Mouse (Mus musculus): ENCODE results near the gene Zcchc3.

Zcchc3 gene

GRCm38 (mm10) chr2:152409781-152410180, 5.0 kb downstream of the Zcchc3 start:
- DNase-seq (ENCODE audit: low spot score in 2 of 2) = no peak

GRCm38 (mm10) chr2:152406126-152406525, 8.7 kb downstream of the Zcchc3 start:
- DNase-seq (ENCODE audit: low spot score in 2 of 2) = peak; percentile 80 to 95

- DNase-seq (ENCODE audit: low spot score in 2 of 2) = no peak
Measured at GRCm38 (mm10) chr2:152399122-152399542, 15.7 kb downstream of the Zcchc3 start.

GRCm38 (mm10) chr2:152398691-152399090, 16.1 kb downstream of the Zcchc3 start:
- DNase-seq (ENCODE audit: low spot score in 2 of 2) = peak; percentile 86 to 96

GRCm38 (mm10) chr2:152397680-152398435, 17.0 kb downstream of the Zcchc3 start, which contains the start of gene Sox12:
TSS of gene Sox12 (minus strand) at chr2:152398063.
- peak; percentile 98 to 99 for DNase-seq (ENCODE audit: low spot score in 2 of 2)

GRCm38 (mm10) chr2:152397004-152397589, 17.7 kb downstream of the Zcchc3 start:
- peak; percentile 66 to 77 for DNase-seq (ENCODE audit: low spot score in 2 of 2)

GRCm38 (mm10) chr2:152396110-152397003, 18.5 kb downstream of the Zcchc3 start:
- peak; percentile 63 to 80 for DNase-seq (ENCODE audit: low spot score in 2 of 2)

GRCm38 (mm10) chr2:152395271-152395920, 19.4 kb downstream of the Zcchc3 start:
- DNase-seq (ENCODE audit: low spot score in 2 of 2) = peak in 1 of 2 experiments; percentile 30

GRCm38 (mm10) chr2:152393225-152394017, 21.4 kb downstream of the Zcchc3 start:
- no peak for DNase-seq (ENCODE audit: low spot score in 2 of 2)

- DNase-seq (ENCODE audit: low spot score in 2 of 2) = peak in 1 of 2 experiments; percentile 41
Measured at GRCm38 (mm10) chr2:152392786-152393185, 22.0 kb downstream of the Zcchc3 start.

GRCm38 (mm10) chr2:152384191-152384590, 30.6 kb downstream of the Zcchc3 start:
- no peak for DNase-seq (ENCODE audit: low spot score in 2 of 2)

- DNase-seq (ENCODE audit: low spot score in 2 of 2) = no peak
Measured at GRCm38 (mm10) chr2:152376345-152376741, 38.5 kb downstream of the Zcchc3 start, which contains the start of gene Nrsn2. TSS of gene Nrsn2 (minus strand) at chr2:152376638.

GRCm38 (mm10) chr2:152375652-152376344, 39.0 kb downstream of the Zcchc3 start:
- no peak for DNase-seq (ENCODE audit: low spot score in 2 of 2)

- DNase-seq (ENCODE audit: low spot score in 2 of 2) = no peak
Measured at GRCm38 (mm10) chr2:152373547-152373946, 41.3 kb downstream of the Zcchc3 start.

GRCm38 (mm10) chr2:152372661-152373060, 42.2 kb downstream of the Zcchc3 start:
- DNase-seq (ENCODE audit: low spot score in 2 of 2) = no peak

GRCm38 (mm10) chr2:152372104-152372503, 42.7 kb downstream of the Zcchc3 start:
- DNase-seq (ENCODE audit: low spot score in 2 of 2) = no peak

- DNase-seq (ENCODE audit: low spot score in 2 of 2) = peak in 1 of 2 experiments; percentile 72
Measured at GRCm38 (mm10) chr2:152368532-152369140, 46.2 kb downstream of the Zcchc3 start.

GRCm38 (mm10) chr2:152367917-152368316, 46.9 kb downstream of the Zcchc3 start:
- no peak for DNase-seq (ENCODE audit: low spot score in 2 of 2)
